Mouse (Mus musculus) kidney, adult 2 months (tissue): ENCODE measurements around the gene Dcbld1.

Experiments used
- CTCF ChIP-seq: fragments of 200-500 bp; conservative IDR thresholded peaks from 2 replicates; pipeline ENCODE4 v1.5.1; 2011; ENCODE audit warnings: low read depth, mild to moderate bottlenecking, control low read depth, low read length, moderate library complexity, mixed read lengths; ENCODE audit not compliant: insufficient read depth, insufficient read length
- POLR2A ChIP-seq: fragments of 200-500 bp; IDR thresholded peaks from one replicate; pipeline ENCODE4 v1.6.1; 2011; ENCODE audit warnings: low read depth, low read length, control low read depth

DNA sequence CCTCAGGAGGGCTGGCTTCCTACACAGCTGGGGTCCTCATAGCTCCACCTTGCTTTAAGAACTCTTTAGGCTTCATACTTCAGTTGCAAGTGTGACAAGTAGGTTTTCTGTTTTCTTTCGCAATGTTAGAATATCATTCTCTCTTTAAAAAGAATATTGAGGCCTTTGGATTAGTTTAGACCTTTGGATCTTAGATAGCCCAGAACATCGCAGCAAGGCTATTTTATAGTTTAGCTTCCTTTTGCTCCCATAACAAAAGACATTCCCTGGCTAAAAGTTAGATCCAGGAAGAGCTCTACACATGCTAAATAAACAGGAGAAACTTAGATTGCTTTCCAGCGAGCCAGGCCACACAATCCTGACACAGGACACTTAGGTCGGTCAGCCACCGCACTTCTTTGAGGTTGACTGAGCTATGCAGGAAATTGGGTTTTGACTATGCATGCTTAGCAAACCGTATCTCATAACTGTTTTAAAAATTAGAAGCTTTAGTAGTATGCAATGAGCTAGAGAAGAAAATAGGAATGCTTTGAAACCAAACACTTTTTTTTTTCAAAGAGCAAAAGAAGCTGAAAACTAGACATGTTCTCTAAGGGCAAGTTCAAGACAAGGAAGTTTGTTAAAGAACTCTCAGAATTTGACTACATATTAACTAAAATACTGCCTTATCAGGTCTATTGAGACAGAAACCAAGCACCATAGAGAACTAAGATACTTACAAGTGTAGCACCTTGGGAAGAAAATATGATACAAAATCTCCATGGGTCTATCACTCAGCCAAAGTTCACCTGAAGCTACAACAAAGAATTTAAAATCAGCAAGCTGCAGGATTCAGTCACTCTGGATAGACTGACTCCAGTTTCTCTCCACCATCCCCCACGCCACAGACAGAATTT is 38.2 kb upstream of the Dcbld1 start, which contains the start of gene Ros1:
- TF ChIP-seq CTCF (no peak), POLR2A (no peak)
